9 mouse cellular contexts compared by ENCODE assay signal in the genomic region with DNA sequence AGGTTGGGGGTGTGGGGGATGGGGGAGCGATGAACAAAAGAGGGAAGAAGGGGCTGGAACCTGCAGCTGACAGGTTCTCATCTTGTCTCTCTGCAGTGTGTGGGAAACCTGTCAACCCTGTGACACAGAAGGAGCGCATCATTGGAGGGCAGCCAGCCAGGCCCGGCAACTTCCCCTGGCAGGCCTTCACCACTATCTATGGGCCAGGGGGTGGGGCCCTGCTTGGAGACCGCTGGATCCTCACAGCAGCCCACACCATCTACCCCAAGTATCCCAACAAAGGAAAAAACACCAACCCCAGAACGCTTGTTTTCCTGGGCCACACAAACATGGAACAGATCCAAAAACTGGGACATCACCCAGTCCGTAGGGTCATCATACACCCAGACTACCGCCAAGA. TPM values are rescaled to one million over a fixed set of nuclear protein-coding genes. Genes with fewer than 3 reads are reported as not detected.
"Had no signal": no experiment of that assay in that cellular context is flagged by ENCODE, and none has a peak within 500 bp of the region (broad histone marks: within the 10 kb centered on the region; RNA-seq: fewer than 3 reads in every experiment).

No protein-coding gene starts in this region.

RNA-seq across cellular contexts. Expression of a gene that starts 10.1 kb away (rescaled TPM):
- total RNA-seq: layer of hippocampus, adult 2 months; midbrain, postnatal 0 days had no signal
- polyA plus RNA-seq: limb, embryonic 13.5 days; liver, embryonic 14.5 days; macrophage; midbrain, embryonic 13.5 days; midbrain, postnatal 0 days; neural tube, embryonic 14.5 days; thymus, postnatal 0 days had no signal

RNA-seq across cellular contexts. Expression of a gene that starts 38.0 kb away (rescaled TPM):
- polyA plus RNA-seq: macrophage had no signal

RNA-seq across cellular contexts. Expression of a gene that starts 55.7 kb away (rescaled TPM):
- total RNA-seq: midbrain, postnatal 0 days had no signal
- polyA plus RNA-seq: limb, embryonic 13.5 days; liver, adult 2 months; macrophage had no signal
